Mouse (Mus musculus) bone marrow macrophage, adult 2 months (primary cell): ENCODE measurements around the gene Mtf2.

Source experiments
- CTCF ChIP-seq: IDR thresholded peaks from 2 replicates; pipeline ENCODE4 v1.5.1; 2012; ENCODE audit warnings: low read depth, mild to moderate bottlenecking, low read length, moderate library complexity
- POLR2A ChIP-seq: IDR thresholded peaks from 2 replicates; pipeline ENCODE4 v1.6.1; 2012; ENCODE audit warnings: mild to moderate bottlenecking, low read depth, low read length, borderline replicate concordance

DNA sequence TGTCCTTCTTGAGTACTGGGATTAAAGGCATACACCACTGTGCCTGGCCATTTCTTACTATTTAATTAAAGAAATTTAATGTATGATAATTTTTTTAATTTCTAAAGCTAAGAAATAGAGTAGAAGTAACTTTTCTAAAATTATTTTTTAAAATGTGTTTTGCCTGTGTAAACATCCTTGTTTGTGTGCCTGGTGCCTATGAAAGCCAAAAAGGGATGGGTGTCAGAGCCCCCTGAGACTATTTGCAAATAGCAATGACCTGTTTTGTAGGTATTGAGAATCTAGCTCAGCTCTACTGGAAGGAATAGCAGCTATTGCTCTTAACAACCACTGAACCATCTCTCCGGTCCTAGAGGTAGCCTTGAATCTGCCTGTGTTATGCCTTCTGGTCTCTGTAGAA, 6.8 kb downstream of the Mtf2 start:
- TF ChIP-seq CTCF: no peak
- TF ChIP-seq POLR2A: no peak
